Mouse (Mus musculus) gastrocnemius, adult 18-20 months (tissue): ENCODE results near the gene Uba3. TPM values are rescaled to one million over a fixed set of nuclear protein-coding genes. Genes with fewer than 3 reads are reported as not detected.

Source experiments
- DNase-seq: peaks from one replicate; pipeline ENCODE4 v3.0.0; 2021; ENCODE audit warnings: low spot score
- long read RNA-seq, 2 experiments: library from polyadenylated mRNA; stranded (forward); transcript quantifications; one replicate each; pipeline ENCODE4 v2.0.0; 2021
- total RNA-seq, 2 experiments: library from RNA; stranded (reverse); gene quantifications; 2 replicates each; pipeline ENCODE4 v1.2.3; 2021

Gene Uba3
- 10 to 100 TPM; 30.3 to 39.0 TPM for total RNA-seq
- long read RNA-seq, experiment 1, transcript Uba3-201 (18 exons, 2,257 nt) = major isoform, 15 of 21 reads
- long read RNA-seq, experiment 1, partial matches to known transcripts = 2 of 21 reads
- long read RNA-seq, experiment 1, other reads (novel, unspliced or antisense) = 0 of 21 reads
- long read RNA-seq, experiment 2, transcript Uba3-201 (18 exons, 2,257 nt) = major isoform, 15 of 27 reads
- long read RNA-seq, experiment 2, partial matches to known transcripts = 6 of 27 reads
- long read RNA-seq, experiment 2, other reads (novel, unspliced or antisense) = 2 of 27 reads

GRCm38 (mm10) chr6:97205439-97205885 is at the start of gene Uba3:
Gene Uba3, minus strand, starts transcription at chr6:97205647.
- DNase-seq = peak; percentile 100

GRCm38 (mm10) chr6:97252711-97253221 is 47.3 kb upstream of the Uba3 start, which contains the start of gene Lmod3:
Gene Lmod3, minus strand, starts transcription at chr6:97252759.
- DNase-seq = peak; percentile 64

GRCm38 (mm10) chr6:97252086-97252485 is 46.6 kb upstream of the Uba3 start:
- DNase-seq = peak; percentile 15

GRCm38 (mm10) chr6:97250966-97251365 is 45.5 kb upstream of the Uba3 start:
- DNase-seq = peak; percentile 72

- DNase-seq = no peak
Observed at GRCm38 (mm10) chr6:97245200-97245599, 39.8 kb upstream of the Uba3 start.

GRCm38 (mm10) chr6:97242522-97242921 is 37.1 kb upstream of the Uba3 start:
- no peak for DNase-seq

GRCm38 (mm10) chr6:97240092-97240491 is 34.6 kb upstream of the Uba3 start:
- no peak for DNase-seq

GRCm38 (mm10) chr6:97239360-97239759 is 33.9 kb upstream of the Uba3 start:
- DNase-seq = no peak

- no peak for DNase-seq
Observed at GRCm38 (mm10) chr6:97236088-97236487, 30.6 kb upstream of the Uba3 start.

GRCm38 (mm10) chr6:97234911-97235668 is 29.6 kb upstream of the Uba3 start:
- DNase-seq = no peak

GRCm38 (mm10) chr6:97227067-97227847 is 21.8 kb upstream of the Uba3 start:
- no peak for DNase-seq

- DNase-seq = no peak
Observed at GRCm38 (mm10) chr6:97226083-97226491, 20.6 kb upstream of the Uba3 start.

GRCm38 (mm10) chr6:97224505-97224904 is 19.1 kb upstream of the Uba3 start:
- DNase-seq = no peak

- no peak for DNase-seq
Observed at GRCm38 (mm10) chr6:97223566-97223965, 18.1 kb upstream of the Uba3 start.

GRCm38 (mm10) chr6:97222931-97223467 is 17.6 kb upstream of the Uba3 start:
- no peak for DNase-seq

GRCm38 (mm10) chr6:97222321-97222720 is 16.9 kb upstream of the Uba3 start:
- DNase-seq = no peak

- DNase-seq = no peak
Observed at GRCm38 (mm10) chr6:97221205-97222025, 16.0 kb upstream of the Uba3 start.

GRCm38 (mm10) chr6:97220672-97221071 is 15.2 kb upstream of the Uba3 start:
- no peak for DNase-seq

- no peak for DNase-seq
Observed at GRCm38 (mm10) chr6:97216154-97216821, 10.8 kb upstream of the Uba3 start.

GRCm38 (mm10) chr6:97211981-97212380 is 6.5 kb upstream of the Uba3 start:
- peak; percentile 89 for DNase-seq
